Mouse (Mus musculus): ENCODE measurements at regions not wholly inside any gene's neighbourhood (a gene's known extent, or its start where the extent isn't known, plus 50 kb on each side); places are given as distances from the start of the nearest gene placed in this dataset.

DNA sequence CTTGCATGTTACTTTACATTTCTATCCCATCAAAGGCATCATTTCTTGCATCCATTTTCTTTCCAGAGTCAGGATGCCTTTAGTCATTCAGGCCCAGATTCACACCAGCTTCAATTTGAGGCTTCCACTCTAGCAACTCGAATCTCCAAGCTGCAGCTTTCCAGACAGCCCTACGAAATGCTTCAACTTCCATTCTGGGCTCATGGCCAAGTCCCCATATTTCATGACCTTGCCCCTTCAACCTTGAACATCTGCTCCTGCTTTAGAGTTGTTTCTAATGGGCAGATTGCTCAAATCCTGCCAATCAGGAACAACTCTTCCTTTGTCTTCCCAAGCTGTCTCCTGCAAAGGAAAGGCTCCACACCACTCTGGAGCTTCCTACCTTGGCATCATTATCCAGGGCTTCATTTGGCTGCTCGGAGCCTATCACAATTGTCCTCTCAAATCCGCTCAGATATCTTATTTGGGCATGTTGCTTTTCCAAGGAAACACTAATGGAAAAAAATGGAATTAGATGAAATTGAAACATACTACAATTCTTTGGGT, 104.4 kb upstream of the Prr30 start:
- Histone ChIP-seq H3K9me3 (ENCODE audit: control insufficient read depth, low read length) (no peaks in the 10 kb centered on the region), H3K36me3 (ENCODE audit: control insufficient read depth, insufficient read depth, low read length) (no peaks in the 10 kb centered on the region), H3K4me1 (ENCODE audit: control insufficient read depth, insufficient read depth, low read length) (no peaks in the 10 kb centered on the region), H3K27me3 (ENCODE audit: control insufficient read depth, insufficient read depth, low read length) (no peaks in the 10 kb centered on the region), H3K27ac (ENCODE audit: low read depth, low read length) (no peak overlapping the region), H3K9ac (ENCODE audit: low read length) (no peak overlapping the region), H3K4me2 (ENCODE audit: low read depth) (no peak overlapping the region), H3K4me3 (ENCODE audit: low read depth, low read length) (no peak overlapping the region)
- DNase-seq (ENCODE audit: low spot score) (no peak), ATAC-seq (ENCODE audit: insufficient read depth, low FRiP score, low TSS enrichment) (no peak)
- 70% methylated on average over 4 of the region's 4 CpGs for WGBS

DNA sequence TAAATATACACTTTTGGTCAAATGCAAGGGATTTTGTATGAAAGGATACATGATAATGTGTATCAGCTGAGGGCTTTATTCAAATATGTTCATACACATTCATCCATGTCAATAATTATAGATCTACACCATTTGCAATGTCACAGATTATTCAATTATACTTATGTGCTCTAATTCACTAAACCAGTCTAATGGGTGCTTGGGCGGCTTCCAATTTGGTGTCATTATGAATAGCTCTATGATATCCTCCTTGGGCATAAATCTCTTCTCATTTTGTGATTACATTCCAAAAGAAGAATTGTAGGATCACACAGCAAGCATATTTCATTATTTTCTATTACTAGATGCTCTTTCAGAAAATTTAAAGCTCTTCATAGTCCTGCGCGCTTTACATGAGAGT, 97.7 kb upstream of the Prr30 start:
- Histone ChIP-seq H3K4me2 (ENCODE audit: low read depth) (no peak overlapping the region), H3K27ac (ENCODE audit: low read depth, low read length) (no peak overlapping the region), H3K9ac (ENCODE audit: low read length) (no peak overlapping the region), H3K4me3 (ENCODE audit: low read depth, low read length) (no peak overlapping the region), H3K9me3 (ENCODE audit: control insufficient read depth, low read length) (no peaks in the 10 kb centered on the region), H3K36me3 (ENCODE audit: control insufficient read depth, insufficient read depth, low read length) (no peaks in the 10 kb centered on the region), H3K4me1 (ENCODE audit: control insufficient read depth, insufficient read depth, low read length) (no peaks in the 10 kb centered on the region), H3K27me3 (ENCODE audit: control insufficient read depth, insufficient read depth, low read length) (no peaks in the 10 kb centered on the region)
- ATAC-seq (ENCODE audit: insufficient read depth, low FRiP score, low TSS enrichment) (no peak), DNase-seq (ENCODE audit: low spot score) (no peak)
- 94% methylated on average over 3 of the region's 3 CpGs for WGBS

GRCm38 (mm10) chr14:101294693-101295092, 94.6 kb upstream of the Prr30 start:
- Histone ChIP-seq H3K4me2 (ENCODE audit: low read depth) (no peak overlapping the region), H3K36me3 (ENCODE audit: control insufficient read depth, insufficient read depth, low read length) (no peaks in the 10 kb centered on the region), H3K4me3 (ENCODE audit: low read depth, low read length) (no peak overlapping the region), H3K4me1 (ENCODE audit: control insufficient read depth, insufficient read depth, low read length) (no peaks in the 10 kb centered on the region), H3K27me3 (ENCODE audit: control insufficient read depth, insufficient read depth, low read length) (no peaks in the 10 kb centered on the region), H3K27ac (ENCODE audit: low read depth, low read length) (no peak overlapping the region), H3K9ac (ENCODE audit: low read length) (no peak overlapping the region), H3K9me3 (ENCODE audit: control insufficient read depth, low read length) (no peaks in the 10 kb centered on the region)
- ATAC-seq (ENCODE audit: insufficient read depth, low FRiP score, low TSS enrichment) (no peak), DNase-seq (ENCODE audit: low spot score) (peak; percentile 18)
- WGBS: 33% methylated on average over 7 of the region's 7 CpGs

- H3K4me2 ChIP-seq (ENCODE audit: low read depth): no peak overlapping the region
- no peak overlapping the region for H3K27ac ChIP-seq (ENCODE audit: low read depth, low read length)
- H3K4me1 ChIP-seq (ENCODE audit: control insufficient read depth, insufficient read depth, low read length): no peaks in the 10 kb centered on the region
- 93% methylated on average over 4 of the region's 4 CpGs for WGBS
- H3K27me3 ChIP-seq (ENCODE audit: control insufficient read depth, insufficient read depth, low read length): no peaks in the 10 kb centered on the region
- DNase-seq (ENCODE audit: low spot score) (no peak), ATAC-seq (ENCODE audit: insufficient read depth, low FRiP score, low TSS enrichment) (no peak)
- H3K4me3 ChIP-seq (ENCODE audit: low read depth, low read length): no peak overlapping the region
- H3K9ac ChIP-seq (ENCODE audit: low read length): no peak overlapping the region
- no peaks in the 10 kb centered on the region for H3K9me3 ChIP-seq (ENCODE audit: control insufficient read depth, low read length)
- H3K36me3 ChIP-seq (ENCODE audit: control insufficient read depth, insufficient read depth, low read length): no peaks in the 10 kb centered on the region
These were observed 87.6 kb upstream of the Prr30 start for GRCm38 (mm10) chr14:101287755-101288154.

GRCm38 (mm10) chr14:101269048-101269789, 69.1 kb upstream of the Prr30 start:
- no peak overlapping the region for H3K9ac ChIP-seq (ENCODE audit: low read length)
- H3K27ac ChIP-seq (ENCODE audit: low read depth, low read length): no peak overlapping the region
- ATAC-seq (ENCODE audit: insufficient read depth, low FRiP score, low TSS enrichment) (no peak), DNase-seq (ENCODE audit: low spot score) (no peak)
- H3K36me3 ChIP-seq (ENCODE audit: control insufficient read depth, insufficient read depth, low read length): no peaks in the 10 kb centered on the region
- no peaks in the 10 kb centered on the region for H3K4me1 ChIP-seq (ENCODE audit: control insufficient read depth, insufficient read depth, low read length)
- no peak overlapping the region for H3K4me3 ChIP-seq (ENCODE audit: low read depth, low read length)
- H3K9me3 ChIP-seq (ENCODE audit: control insufficient read depth, low read length): no peaks in the 10 kb centered on the region
- H3K4me2 ChIP-seq (ENCODE audit: low read depth): no peak overlapping the region
- no peaks in the 10 kb centered on the region for H3K27me3 ChIP-seq (ENCODE audit: control insufficient read depth, insufficient read depth, low read length)
- WGBS: 58% methylated on average over 4 of the region's 4 CpGs

DNA sequence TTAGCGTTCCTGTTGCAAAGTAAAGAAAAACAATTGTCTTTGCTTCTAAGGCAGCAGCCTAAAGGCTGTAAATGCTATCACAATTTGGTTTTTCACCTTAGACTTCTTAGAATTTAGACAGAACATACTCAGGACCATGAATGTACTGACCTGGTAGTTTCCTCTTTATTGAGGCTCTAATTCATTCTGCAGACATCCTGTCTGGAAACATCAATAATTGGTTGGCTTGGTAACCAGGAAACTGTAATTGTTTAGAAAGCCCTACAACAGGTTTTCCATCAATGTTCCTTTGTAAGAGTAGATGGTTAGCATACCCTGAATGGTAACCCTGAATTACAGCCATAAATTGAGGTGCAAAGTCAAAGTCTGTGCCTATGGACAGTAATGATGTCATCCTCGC, 67.4 kb upstream of the Prr30 start:
- WGBS: 74% methylated on average over 2 of the region's 2 CpGs
- no peak for ATAC-seq (ENCODE audit: insufficient read depth, low FRiP score, low TSS enrichment)
- no peak for DNase-seq (ENCODE audit: low spot score)
- no peak overlapping the region for H3K27ac ChIP-seq (ENCODE audit: low read depth, low read length)
- no peaks in the 10 kb centered on the region for H3K36me3 ChIP-seq (ENCODE audit: control insufficient read depth, insufficient read depth, low read length)
- H3K4me1 ChIP-seq (ENCODE audit: control insufficient read depth, insufficient read depth, low read length): no peaks in the 10 kb centered on the region
- no peak overlapping the region for H3K4me3 ChIP-seq (ENCODE audit: low read depth, low read length)
- H3K27me3 ChIP-seq (ENCODE audit: control insufficient read depth, insufficient read depth, low read length): no peaks in the 10 kb centered on the region
- H3K4me2 ChIP-seq (ENCODE audit: low read depth): no peak overlapping the region
- no peaks in the 10 kb centered on the region for H3K9me3 ChIP-seq (ENCODE audit: control insufficient read depth, low read length)
- no peak overlapping the region for H3K9ac ChIP-seq (ENCODE audit: low read length)

Data from neural tube, embryonic 11.5 days (tissue).